Mouse (Mus musculus) lung, embryonic 16.5 days (tissue): ENCODE results near the gene Tmem135. TPM values are rescaled to one million over a fixed set of nuclear protein-coding genes. Genes with fewer than 3 reads are reported as not detected.

Experiments
- ATAC-seq: fragments of 200-750 bp; cut with Nextera tagmentation; 2 replicates; pipeline ENCODE4 v1.8.0; 2017; ENCODE audit warnings: low read depth, mild to moderate bottlenecking, moderate library complexity
- H3K27ac ChIP-seq: fragments of 300-500 bp; sonication (generic); 2 replicates; pipeline ENCODE4 v1.5.1; 2014; ENCODE audit warnings: mild to moderate bottlenecking, control low read depth, low read length
- H3K27me3 ChIP-seq: fragments of 300-500 bp; sonication (generic); 2 replicates; pipeline ENCODE4 v1.6.1; 2014; ENCODE audit warnings: low read depth, low read length, mixed read lengths; ENCODE audit not compliant: control insufficient read depth, insufficient read depth
- H3K36me3 ChIP-seq: fragments of 300-500 bp; sonication (generic); 2 replicates; pipeline ENCODE4 v1.6.1; 2014; ENCODE audit warnings: low read length; ENCODE audit not compliant: control insufficient read depth, insufficient read depth
- H3K4me1 ChIP-seq: fragments of 300-500 bp; sonication (generic); replicated peaks from 2 replicates; pipeline ENCODE4 v1.6.1; 2014; ENCODE audit warnings: low read length, mixed read lengths; ENCODE audit not compliant: control insufficient read depth, insufficient read depth
- H3K4me2 ChIP-seq: fragments of 300-500 bp; sonication (generic); 2 replicates; pipeline ENCODE4 v1.6.1; 2014; ENCODE audit warnings: low read depth, low read length, control low read depth
- H3K4me3 ChIP-seq: fragments of 300-500 bp; sonication (generic); 2 replicates; pipeline ENCODE4 v1.5.1; 2014; ENCODE audit warnings: mild to moderate bottlenecking, low read length, control low read depth
- H3K9ac ChIP-seq: fragments of 300-500 bp; sonication (generic); 2 replicates; pipeline ENCODE4 v1.6.1; 2014; ENCODE audit warnings: low read length, control low read depth
- H3K9me3 ChIP-seq: fragments of 300-500 bp; sonication (generic); 2 replicates; pipeline ENCODE4 v1.6.1; 2016; ENCODE audit warnings: low read length; ENCODE audit not compliant: control insufficient read depth
- WGBS: fragments of 180-500 bp; shearing (Covaris S2); extraction: QIAGEN DNeasy Blood & Tissue Kit; methylation state at CpG from one replicate; pipeline ENCODE4 v1.1.7; 2014; 5-methylcytosine and 5-hydroxymethylcytosine counted together
- polyA plus RNA-seq: library from polyadenylated mRNA; unstranded; fragments of >200 nt; fragmentation: Nextera tagmentation; extraction: Ambion mirVana; gene quantifications from 2 replicates; pipeline ENCODE4 v1.2.1, GENCODE M21; 2015

Gene Tmem135
- polyA plus RNA-seq, 1 experiment from 2014 or later, result 29.0 TPM

DNA sequence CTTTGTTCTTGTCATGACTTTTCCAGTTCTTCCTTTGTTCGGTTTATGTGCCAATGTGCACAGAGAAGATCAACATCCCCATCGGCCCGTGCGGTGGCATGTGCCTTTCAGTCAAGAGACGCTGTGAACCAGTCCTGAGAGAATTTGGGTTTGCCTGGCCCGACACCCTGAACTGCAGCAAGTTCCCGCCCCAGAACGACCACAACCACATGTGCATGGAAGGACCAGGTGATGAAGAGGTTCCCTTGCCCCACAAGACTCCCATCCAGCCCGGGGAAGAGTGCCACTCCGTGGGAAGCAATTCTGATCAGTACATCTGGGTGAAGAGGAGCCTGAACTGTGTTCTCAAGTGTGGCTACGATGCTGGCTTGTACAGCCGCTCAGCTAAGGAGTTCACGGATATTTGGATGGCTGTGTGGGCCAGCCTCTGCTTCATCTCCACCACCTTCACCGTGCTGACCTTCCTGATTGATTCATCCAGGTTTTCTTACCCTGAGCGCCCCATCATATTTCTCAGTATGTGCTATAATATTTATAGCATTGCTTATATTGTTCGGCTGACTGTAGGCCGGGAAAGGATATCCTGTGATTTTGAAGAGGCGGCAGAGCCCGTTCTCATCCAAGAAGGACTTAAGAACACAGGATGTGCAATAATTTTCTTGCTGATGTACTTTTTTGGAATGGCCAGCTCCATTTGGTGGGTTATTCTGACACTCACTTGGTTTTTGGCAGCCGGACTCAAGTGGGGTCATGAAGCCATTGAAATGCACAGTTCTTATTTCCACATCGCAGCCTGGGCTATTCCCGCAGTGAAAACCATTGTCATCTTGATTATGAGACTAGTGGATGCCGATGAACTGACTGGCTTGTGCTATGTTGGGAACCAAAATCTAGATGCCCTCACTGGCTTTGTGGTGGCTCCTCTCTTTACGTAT is 3.3 kb upstream of the Tmem135 start:
- Histone ChIP-seq H3K9ac (peak overlapping the region; percentile 30; the same call in 1 of the 2 replicates), H3K4me2 (peak overlapping the region; percentile 44)
- no peak for ATAC-seq

DNA sequence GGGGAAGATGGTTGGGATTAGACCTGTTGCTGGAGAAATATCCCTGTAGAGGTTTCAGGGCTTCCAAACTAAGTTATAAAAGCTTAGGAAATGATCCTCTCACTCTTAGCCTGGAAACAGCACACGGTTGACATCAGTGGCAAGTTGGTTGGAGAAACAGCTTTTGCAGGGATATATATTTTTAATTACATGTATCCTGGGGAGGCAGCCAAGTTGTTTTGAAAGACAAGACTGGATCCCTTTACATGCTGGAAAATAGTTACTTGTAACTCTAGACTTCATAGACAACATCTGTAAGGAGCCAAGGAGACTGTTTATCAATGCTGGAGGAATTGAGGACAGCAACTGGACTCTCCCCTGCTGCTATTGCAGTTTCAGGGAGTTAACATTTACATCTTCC is 2.0 kb upstream of the Tmem135 start:
- WGBS, result 27% methylated on average over 1 of the region's 1 CpGs
- Histone ChIP-seq H3K27ac (peak overlapping the region; percentile 67), H3K9me3 (no peaks in the 10 kb centered on the region), H3K4me2 (peak overlapping the region; percentile 54), H3K4me3 (peak overlapping the region; percentile 46), H3K27me3 (no peaks in the 10 kb centered on the region), H3K9ac (peak overlapping the region; percentile 55), H3K4me1 (peaks cover 32% of the 10 kb centered on the region), H3K36me3 (peaks cover 6% of the 10 kb centered on the region)
- no peak for ATAC-seq

More for the DNA sequence above, 3.3 kb upstream of the Tmem135 start:
- H3K36me3 ChIP-seq, result peaks cover 7% of the 10 kb centered on the region
- peak overlapping the region; percentile 73 for H3K27ac ChIP-seq
- no peaks in the 10 kb centered on the region for H3K9me3 ChIP-seq
- WGBS, result 69% methylated on average over 24 of the region's 24 CpGs
- no peaks in the 10 kb centered on the region for H3K27me3 ChIP-seq
- peaks cover 27% of the 10 kb centered on the region for H3K4me1 ChIP-seq
- peak overlapping the region; percentile 26 for H3K4me3 ChIP-seq

DNA sequence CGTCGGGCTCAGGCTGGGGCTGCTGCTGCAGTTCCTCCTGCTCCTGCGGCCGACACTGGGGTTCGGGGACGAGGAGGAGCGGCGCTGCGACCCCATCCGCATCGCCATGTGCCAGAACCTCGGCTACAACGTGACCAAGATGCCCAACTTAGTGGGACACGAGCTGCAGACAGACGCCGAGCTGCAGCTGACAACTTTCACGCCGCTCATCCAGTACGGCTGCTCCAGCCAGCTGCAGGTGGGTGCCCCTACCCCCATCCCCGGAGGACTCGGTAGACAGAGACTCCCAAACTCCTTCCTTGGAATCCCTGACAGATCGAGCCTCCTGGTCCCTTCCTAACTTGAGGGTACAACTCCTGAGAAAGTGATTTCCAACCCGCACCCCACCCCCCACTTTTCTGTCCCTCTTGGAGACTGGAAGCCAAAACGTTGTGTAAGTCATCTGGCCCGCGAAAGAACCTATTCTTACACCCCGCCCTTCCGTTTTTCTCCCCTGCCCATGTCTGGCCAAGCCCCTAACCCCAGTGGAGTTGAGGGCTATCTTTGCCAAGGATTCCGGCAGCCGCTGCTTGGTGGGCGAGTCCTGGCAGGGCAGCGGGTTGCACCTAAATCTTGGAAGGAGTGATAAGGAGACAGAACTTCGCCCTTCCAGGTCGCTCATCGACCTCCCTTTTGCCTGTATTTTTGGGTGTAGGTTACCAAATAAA is 865 bp upstream of the Tmem135 start:
- Histone ChIP-seq H3K4me1 (peaks cover 24% of the 10 kb centered on the region), H3K4me2 (peak overlapping the region; percentile 90), H3K9ac (peak overlapping the region; percentile 92), H3K9me3 (no peaks in the 10 kb centered on the region), H3K4me3 (peak overlapping the region; percentile 75), H3K27ac (peak overlapping the region; percentile 87), H3K36me3 (no peaks in the 10 kb centered on the region), H3K27me3 (no peaks in the 10 kb centered on the region; the same call in 1 of the 2 replicates)
- ATAC-seq, result 0 out of 2 replicates have a peak, but pooled peaks have one; percentile 2
- WGBS, result under 1% methylated on average over 35 of the region's 35 CpGs

DNA sequence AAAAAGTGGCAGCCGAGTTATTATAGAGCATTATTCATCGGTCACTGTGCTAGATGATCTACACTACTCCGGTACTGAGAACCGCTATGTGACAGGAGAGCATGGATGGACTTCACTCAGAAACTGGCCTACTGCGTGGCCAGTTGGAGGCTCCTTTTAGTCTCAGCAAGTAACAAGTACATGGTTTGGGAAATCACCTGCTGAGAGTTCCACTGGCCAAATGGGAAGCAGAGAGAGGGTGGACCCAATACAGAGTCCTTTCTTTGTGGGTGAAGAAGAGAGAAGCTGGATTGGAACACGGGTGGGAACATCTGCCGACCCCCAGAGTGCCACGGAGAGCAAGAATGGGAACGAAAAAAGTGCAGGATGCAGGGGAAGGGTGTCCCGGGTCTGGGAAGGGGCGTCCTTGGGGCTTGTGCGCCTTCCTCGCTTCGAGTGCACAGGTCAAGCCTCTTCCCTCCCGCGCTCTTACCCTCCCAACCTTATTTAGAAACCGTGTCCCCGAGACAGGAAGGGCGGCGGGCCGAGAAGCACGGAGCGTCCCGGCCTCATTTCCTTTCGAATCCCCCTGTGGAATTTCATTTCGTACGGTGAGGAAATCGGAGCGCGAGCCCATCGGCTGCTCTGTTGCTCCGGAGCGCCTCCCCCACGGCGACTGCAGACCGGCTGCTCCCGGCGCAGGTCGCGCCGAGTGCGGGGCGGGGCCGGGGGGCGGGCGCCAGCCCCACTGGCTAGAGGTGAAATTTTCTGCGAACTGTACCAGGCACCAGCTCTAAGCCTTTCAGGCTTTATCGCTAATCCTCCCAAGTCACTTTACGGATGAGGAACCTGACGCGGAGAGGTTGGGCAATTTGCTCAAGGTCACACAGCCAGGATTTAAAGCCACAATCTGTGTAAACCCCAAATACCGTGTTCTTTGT is 709 bp downstream of the Tmem135 start:
- peaks cover 19% of the 10 kb centered on the region for H3K4me1 ChIP-seq
- no peaks in the 10 kb centered on the region; the same call in 1 of the 2 replicates for H3K27me3 ChIP-seq
- H3K36me3 ChIP-seq, result no peaks in the 10 kb centered on the region
- 3% methylated on average over 47 of the region's 52 CpGs for WGBS
- peak; percentile 83 for ATAC-seq
- H3K9me3 ChIP-seq, result no peaks in the 10 kb centered on the region
- peak overlapping the region; percentile 93 for H3K27ac ChIP-seq
- H3K4me3 ChIP-seq, result peak overlapping the region; percentile 75
- H3K9ac ChIP-seq, result peak overlapping the region; percentile 68
- peak overlapping the region; percentile 90 for H3K4me2 ChIP-seq

DNA sequence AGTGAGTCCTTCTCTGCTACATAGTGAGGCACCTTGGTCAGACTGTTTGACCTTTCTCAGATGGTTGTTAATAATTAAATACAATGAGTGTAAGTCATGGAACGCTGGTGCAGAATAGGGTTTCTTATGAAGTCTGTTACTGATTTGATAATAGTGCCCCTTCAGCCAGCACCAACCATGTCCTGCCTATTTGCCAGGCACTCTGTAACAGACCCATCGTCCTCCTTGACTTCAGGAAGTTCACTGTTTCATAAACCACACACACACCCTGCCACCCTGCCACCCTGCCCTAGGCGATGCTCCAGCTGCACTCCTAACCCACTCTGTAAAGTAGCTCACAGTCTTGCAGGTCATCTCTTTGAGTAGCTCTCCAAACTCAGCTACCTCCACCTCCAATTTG is 2.1 kb downstream of the Tmem135 start:
- Histone ChIP-seq H3K27me3 (no peaks in the 10 kb centered on the region; the same call in 1 of the 2 replicates), H3K4me3 (no peak overlapping the region), H3K27ac (no peak overlapping the region), H3K4me1 (peaks cover 9% of the 10 kb centered on the region), H3K9me3 (no peaks in the 10 kb centered on the region), H3K9ac (no peak overlapping the region), H3K4me2 (no peak overlapping the region), H3K36me3 (no peaks in the 10 kb centered on the region)
- 55% methylated on average over 3 of the region's 3 CpGs for WGBS
- ATAC-seq, result no peak

GRCm38 (mm10) chr7:89401136-89401858 is 2.7 kb downstream of the Tmem135 start:
- Histone ChIP-seq H3K4me2 (no peak overlapping the region), H3K36me3 (no peaks in the 10 kb centered on the region), H3K9ac (no peak overlapping the region), H3K4me3 (no peak overlapping the region), H3K27ac (no peak overlapping the region), H3K27me3 (no peaks in the 10 kb centered on the region; the same call in 1 of the 2 replicates), H3K4me1 (peaks cover 7% of the 10 kb centered on the region), H3K9me3 (no peaks in the 10 kb centered on the region)
- 58% methylated on average over 11 of the region's 11 CpGs for WGBS
- no peak for ATAC-seq

- H3K4me2 ChIP-seq, result no peak overlapping the region
- WGBS, result 85% methylated on average over 2 of the region's 2 CpGs
- no peak overlapping the region for H3K4me3 ChIP-seq
- H3K9me3 ChIP-seq, result no peaks in the 10 kb centered on the region
- H3K27ac ChIP-seq, result no peak overlapping the region
- H3K36me3 ChIP-seq, result no peaks in the 10 kb centered on the region
- no peak overlapping the region for H3K9ac ChIP-seq
- H3K4me1 ChIP-seq, result peaks cover 7% of the 10 kb centered on the region
- H3K27me3 ChIP-seq, result no peaks in the 10 kb centered on the region; the same call in 1 of the 2 replicates
- ATAC-seq, result no peak
These were observed 3.3 kb downstream of the Tmem135 start for GRCm38 (mm10) chr7:89400721-89401120.

DNA sequence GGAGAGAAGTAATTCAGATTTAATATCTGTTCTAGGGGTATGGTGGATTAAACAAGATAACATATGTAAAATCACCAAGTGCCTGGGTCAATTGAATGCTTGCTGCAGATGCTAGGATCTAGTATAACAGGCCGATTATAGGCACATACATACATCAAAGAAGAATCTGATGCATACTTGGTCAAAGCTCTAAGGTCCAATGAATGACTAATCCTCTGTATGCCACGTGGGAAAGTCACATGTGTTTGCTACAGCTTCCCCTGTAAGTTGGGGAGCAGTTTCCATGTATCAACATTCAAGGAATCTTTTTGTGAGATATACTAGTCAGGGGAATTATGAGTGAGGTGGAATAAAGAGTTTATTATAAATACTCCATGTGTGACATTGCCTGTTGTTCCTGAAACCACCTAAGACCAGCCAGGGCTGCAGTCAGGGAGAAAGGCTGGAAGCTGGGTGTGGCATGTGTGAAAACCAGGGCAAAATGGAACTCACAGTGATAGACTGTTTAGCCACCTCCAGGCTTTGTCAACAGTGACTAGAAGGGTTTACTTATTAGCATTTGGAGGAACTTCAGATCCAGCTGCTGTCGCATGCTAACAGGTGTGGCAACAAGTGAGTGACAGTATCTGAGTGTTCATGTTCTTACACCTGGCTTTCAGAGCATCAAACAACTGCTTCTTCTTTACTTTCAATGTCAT is 6.0 kb downstream of the Tmem135 start:
- no peaks in the 10 kb centered on the region for H3K36me3 ChIP-seq
- H3K4me1 ChIP-seq, result peaks cover 7% of the 10 kb centered on the region
- no peak overlapping the region for H3K9ac ChIP-seq
- WGBS, result 65% methylated on average over 3 of the region's 3 CpGs
- no peaks in the 10 kb centered on the region; the same call in 1 of the 2 replicates for H3K27me3 ChIP-seq
- no peaks in the 10 kb centered on the region; the same call in 1 of the 2 replicates for H3K9me3 ChIP-seq
- no peak for ATAC-seq
- no peak overlapping the region for H3K27ac ChIP-seq
- H3K4me2 ChIP-seq, result no peak overlapping the region
- H3K4me3 ChIP-seq, result no peak overlapping the region
